Mouse (Mus musculus) neural tube, embryonic 13.5 days (tissue): Measurements from ENCODE around the gene Gm3411. TPM values are rescaled to one million over a fixed set of nuclear protein-coding genes. Genes with fewer than 3 reads are reported as not detected.
"Not testable (repeated sequence)": the region's sequence is repeated elsewhere in the genome, so short reads cannot be mapped to it uniquely, and the experiment has no call there.

Experiments
- ATAC-seq: fragments of 200-750 bp; cut with Nextera tagmentation; 2 replicates; pipeline ENCODE4 v1.8.0; 2017; ENCODE audit warnings: low read depth, mild to moderate bottlenecking, moderate TSS enrichment, moderate library complexity
- H3K27ac ChIP-seq: fragments of 300-500 bp; sonication (generic); replicated peaks from 2 replicates; pipeline ENCODE4 v1.5.1; 2015; ENCODE audit warnings: moderate library complexity, mild to moderate bottlenecking, inconsistent platforms
- H3K27me3 ChIP-seq: fragments of 300-500 bp; sonication (generic); 2 replicates; pipeline ENCODE4 v1.6.1; 2015; ENCODE audit warnings: mild to moderate bottlenecking, inconsistent platforms
- H3K36me3 ChIP-seq: fragments of 300-500 bp; sonication (generic); 2 replicates; pipeline ENCODE4 v1.6.1; 2015; ENCODE audit warnings: mild to moderate bottlenecking, inconsistent platforms
- H3K4me1 ChIP-seq: fragments of 300-500 bp; sonication (generic); replicated peaks from 2 replicates; pipeline ENCODE4 v1.6.1; 2015; ENCODE audit warnings: inconsistent platforms
- H3K4me2 ChIP-seq: fragments of 300-500 bp; sonication (generic); 2 replicates; pipeline ENCODE4 v1.6.1; 2015; ENCODE audit warnings: inconsistent platforms, mild to moderate bottlenecking, moderate library complexity
- H3K4me3 ChIP-seq: fragments of 300-500 bp; sonication (generic); 2 replicates; pipeline ENCODE4 v1.5.1; 2015; ENCODE audit warnings: mild to moderate bottlenecking, inconsistent platforms
- H3K9ac ChIP-seq: fragments of 300-500 bp; sonication (generic); 2 replicates; pipeline ENCODE4 v1.6.1; 2015; ENCODE audit warnings: moderate library complexity, mild to moderate bottlenecking, inconsistent platforms
- H3K9me3 ChIP-seq: fragments of 300-500 bp; sonication (generic); 2 replicates; pipeline ENCODE4 v1.6.1; 2016; ENCODE audit warnings: inconsistent platforms
- WGBS: fragments of 180-500 bp; shearing (Covaris S2); methylation state at CpG from one replicate; pipeline ENCODE4 v1.1.7; 2015; 5-methylcytosine and 5-hydroxymethylcytosine counted together
- polyA plus RNA-seq: library from polyadenylated mRNA; unstranded; fragments of >200 nt; fragmentation: Nextera tagmentation; extraction: Ambion mirVana; gene quantifications from 2 replicates; pipeline ENCODE4 v1.2.1, GENCODE M21; 2015

Gm3411 gene
- polyA plus RNA-seq = 5.9 and 6.0 TPM in 2 replicates

GRCm38 (mm10) chr14:6286931-6287715 lies at the start of gene Gm3411:
Gm3411 (minus strand) TSS chr14:6287250.
- peak within 1 kb of the TSS; percentile 75 for H3K9ac ChIP-seq
- H3K9me3 ChIP-seq, ATAC-seq, H3K27me3 ChIP-seq, H3K4me1 ChIP-seq, H3K36me3 ChIP-seq, H3K27ac ChIP-seq: not testable (repeated sequence)
- peak within 1 kb of the TSS; percentile 62 for H3K4me2 ChIP-seq
- H3K4me3 ChIP-seq = peak within 1 kb of the TSS; percentile 53
- WGBS = 2% methylated on average over 52 of the region's 57 CpGs

- H3K4me1 ChIP-seq, H3K9me3 ChIP-seq, H3K9ac ChIP-seq, H3K27ac ChIP-seq, H3K27me3 ChIP-seq, ATAC-seq, H3K4me2 ChIP-seq, H3K36me3 ChIP-seq, H3K4me3 ChIP-seq: not testable (repeated sequence)
- 82% methylated on average over 2 of the region's 2 CpGs for WGBS
Observed at GRCm38 (mm10) chr14:6304743-6305142, 17.7 kb upstream of the Gm3411 start, which contains the start of gene Gm21103. Gm21103 (minus strand) TSS chr14:6304843.

GRCm38 (mm10) chr14:6219192-6219591 lies 67.9 kb downstream of the Gm3411 start, which contains the start of gene Gm21560:
Gm21560 (minus strand) TSS chr14:6219292.
- WGBS = 78% methylated on average over 2 of the region's 2 CpGs
- not testable (repeated sequence) for H3K4me2 ChIP-seq

More at GRCm38 (mm10) chr14:6219192-6219591, 67.9 kb downstream of the Gm3411 start, which contains the start of gene Gm21560:
- H3K4me1 ChIP-seq, H3K9me3 ChIP-seq, H3K36me3 ChIP-seq, ATAC-seq, H3K27ac ChIP-seq, H3K4me3 ChIP-seq, H3K27me3 ChIP-seq, H3K9ac ChIP-seq: not testable (repeated sequence)

Other genes with a start within 250 kb of the Gm3411 start
- gene Gm6337, start 229.0 kb downstream of the Gm3411 start, polyA plus RNA-seq = not detected in 2 replicates
- 1.9 and 3.1 TPM in 2 replicates for gene Gm8206, start 193.3 kb downstream of the Gm3411 start, polyA plus RNA-seq
- gene Gm3468, start 178.6 kb downstream of the Gm3411 start, polyA plus RNA-seq = 4.3 and 4.4 TPM in 2 replicates
- gene Gm3476, start 161.4 kb downstream of the Gm3411 start, polyA plus RNA-seq = not detected in 2 replicates
- not detected in 2 replicates for gene Gm21560, start 68.0 kb downstream of the Gm3411 start, polyA plus RNA-seq
- not detected in 2 replicates for gene Gm21103, start 17.6 kb upstream of the Gm3411 start, polyA plus RNA-seq
- gene Gm3618, start 56.4 kb upstream of the Gm3411 start, polyA plus RNA-seq = not detected in 2 replicates
- not detected in 2 replicates for gene Gm16440, start 103.1 kb upstream of the Gm3411 start, polyA plus RNA-seq
- gene Gm3591, start 125.2 kb upstream of the Gm3411 start, polyA plus RNA-seq = 4.9 and 5.5 TPM in 2 replicates
- gene Gm3594, start 157.4 kb upstream of the Gm3411 start, polyA plus RNA-seq = not detected in 2 replicates